Mouse (Mus musculus) thymus, postnatal 4 days (tissue): Measurements from ENCODE around the gene Gm6760.

Experiments used
- DNase-seq: peaks from one replicate; pipeline ENCODE4 v3.0.0; 2021

Gm6760 gene

GRCm38 (mm10) chrX:64152098-64152497 is at the start of gene Gm6760:
Gene Gm6760, minus strand, starts transcription at chrX:64152198.
- DNase-seq: no peak

DNA sequence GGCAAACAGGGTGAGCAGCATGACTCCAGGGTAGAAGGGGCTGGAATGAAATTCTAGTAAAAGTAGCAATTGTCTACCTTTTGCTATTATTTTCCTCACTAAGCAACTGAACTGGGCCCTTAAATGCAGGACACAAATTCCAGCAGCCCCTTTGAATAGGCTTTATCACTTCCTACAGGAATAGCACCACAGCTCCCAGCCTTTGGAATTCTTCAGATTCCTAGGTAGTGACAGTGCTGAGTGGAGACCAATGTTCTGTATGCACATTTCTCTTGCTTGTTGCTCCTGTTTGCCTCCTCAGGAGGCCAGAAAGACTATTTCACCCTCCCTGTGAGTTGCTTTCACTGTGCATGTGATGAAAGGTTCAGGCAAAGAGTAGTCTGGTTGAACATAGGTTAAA is 29.2 kb upstream of the Gm6760 start:
- DNase-seq: no peak

- no peak for DNase-seq
Observed at GRCm38 (mm10) chrX:64173248-64173647, 21.2 kb upstream of the Gm6760 start, which contains the start of gene 3830417A13Rik. Gene 3830417A13Rik, plus strand, starts transcription at chrX:64173548.
